Mouse (Mus musculus): ENCODE measurements around the gene Fgd3. TPM values are rescaled to one million over a fixed set of nuclear protein-coding genes. Genes with fewer than 3 reads are reported as not detected.

The Fgd3 gene
- polyA plus RNA-seq, 1 experiment from 2014 or later = 1.0 TPM

DNA sequence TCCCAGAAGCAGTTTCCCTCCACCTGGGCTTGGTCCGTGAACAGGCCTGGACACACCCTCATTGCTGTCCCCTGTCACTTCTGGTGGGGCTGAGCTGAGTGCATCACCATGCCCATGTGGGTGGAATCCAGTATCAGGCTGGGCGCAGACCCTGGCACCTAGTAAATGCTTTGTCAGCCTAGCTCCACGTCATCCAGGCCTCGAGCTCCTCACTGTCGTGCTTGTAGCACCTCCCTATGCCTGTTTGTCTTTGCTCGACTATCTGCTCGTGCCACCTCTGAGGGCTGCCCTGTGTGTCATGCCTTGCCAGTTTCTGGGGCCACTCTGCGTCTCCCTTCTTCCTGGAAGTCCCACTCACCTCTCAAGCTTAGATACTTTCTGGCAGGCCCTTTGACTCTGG, 24.5 kb upstream of the Fgd3 start:
- Histone ChIP-seq H3K9me3 (replicated peaks; ENCODE audit: low read length) (no peaks in the 10 kb centered on the region), H3K4me2 (ENCODE audit: low read length) (no peak overlapping the region), H3K36me3 (ENCODE audit: insufficient read depth, low read length) (no peaks in the 10 kb centered on the region), H3K4me1 (replicated peaks; ENCODE audit: insufficient read depth, low read length) (peaks cover 15% of the 10 kb centered on the region; the same call in 1 of the 2 replicates), H3K9ac (ENCODE audit: low read depth, low read length) (no peak overlapping the region), H3K4me3 (replicated peaks; ENCODE audit: low read depth, low read length) (no peak overlapping the region), H3K27ac (no peak overlapping the region), H3K27me3 (ENCODE audit: insufficient read depth, low read length) (no peaks in the 10 kb centered on the region)
- no peak for TF ChIP-seq CTCF (IDR thresholded peaks at IDR 0.05; ENCODE audit: low read depth)
- DNase-seq (ENCODE audit: low spot score) = no peak
- no peak for ATAC-seq (replicated peaks; ENCODE audit: low FRiP score, low read depth)
- 74% methylated on average over 8 of the region's 8 CpGs for WGBS

DNA sequence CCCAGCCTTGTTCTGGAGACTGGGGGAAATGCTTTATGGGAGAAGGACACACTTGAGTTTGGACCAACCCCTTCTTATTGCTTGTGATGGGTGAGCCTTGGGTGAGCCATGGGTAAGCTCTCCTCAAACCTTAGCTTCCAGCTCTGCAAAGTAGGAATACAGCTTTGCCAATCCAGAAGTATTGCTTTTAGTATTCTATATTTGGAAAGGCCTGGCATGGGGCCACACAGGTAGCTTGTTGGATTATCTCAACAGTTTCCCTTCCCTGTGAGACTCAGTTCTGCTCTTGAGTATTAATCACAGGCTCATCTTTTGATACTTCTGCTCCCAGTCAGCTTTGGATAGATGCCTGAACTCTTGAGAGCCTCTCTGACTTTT, 22.6 kb upstream of the Fgd3 start:
- Histone ChIP-seq H3K27ac (no peak overlapping the region), H3K4me3 (replicated peaks; ENCODE audit: low read depth, low read length) (peak overlapping the region; percentile 83), H3K27me3 (ENCODE audit: insufficient read depth, low read length) (no peaks in the 10 kb centered on the region), H3K4me2 (ENCODE audit: low read length) (peak overlapping the region; percentile 86), H3K36me3 (ENCODE audit: insufficient read depth, low read length) (no peaks in the 10 kb centered on the region), H3K4me1 (replicated peaks; ENCODE audit: insufficient read depth, low read length) (peaks cover 17% of the 10 kb centered on the region; the same call in 1 of the 2 replicates), H3K9me3 (replicated peaks; ENCODE audit: low read length) (no peaks in the 10 kb centered on the region), H3K9ac (ENCODE audit: low read depth, low read length) (peak overlapping the region; percentile 90)
- ATAC-seq (replicated peaks; ENCODE audit: low FRiP score, low read depth) (no peak), DNase-seq (ENCODE audit: low spot score) (no peak)
- no peak for TF ChIP-seq CTCF (IDR thresholded peaks at IDR 0.05; ENCODE audit: low read depth)

DNA sequence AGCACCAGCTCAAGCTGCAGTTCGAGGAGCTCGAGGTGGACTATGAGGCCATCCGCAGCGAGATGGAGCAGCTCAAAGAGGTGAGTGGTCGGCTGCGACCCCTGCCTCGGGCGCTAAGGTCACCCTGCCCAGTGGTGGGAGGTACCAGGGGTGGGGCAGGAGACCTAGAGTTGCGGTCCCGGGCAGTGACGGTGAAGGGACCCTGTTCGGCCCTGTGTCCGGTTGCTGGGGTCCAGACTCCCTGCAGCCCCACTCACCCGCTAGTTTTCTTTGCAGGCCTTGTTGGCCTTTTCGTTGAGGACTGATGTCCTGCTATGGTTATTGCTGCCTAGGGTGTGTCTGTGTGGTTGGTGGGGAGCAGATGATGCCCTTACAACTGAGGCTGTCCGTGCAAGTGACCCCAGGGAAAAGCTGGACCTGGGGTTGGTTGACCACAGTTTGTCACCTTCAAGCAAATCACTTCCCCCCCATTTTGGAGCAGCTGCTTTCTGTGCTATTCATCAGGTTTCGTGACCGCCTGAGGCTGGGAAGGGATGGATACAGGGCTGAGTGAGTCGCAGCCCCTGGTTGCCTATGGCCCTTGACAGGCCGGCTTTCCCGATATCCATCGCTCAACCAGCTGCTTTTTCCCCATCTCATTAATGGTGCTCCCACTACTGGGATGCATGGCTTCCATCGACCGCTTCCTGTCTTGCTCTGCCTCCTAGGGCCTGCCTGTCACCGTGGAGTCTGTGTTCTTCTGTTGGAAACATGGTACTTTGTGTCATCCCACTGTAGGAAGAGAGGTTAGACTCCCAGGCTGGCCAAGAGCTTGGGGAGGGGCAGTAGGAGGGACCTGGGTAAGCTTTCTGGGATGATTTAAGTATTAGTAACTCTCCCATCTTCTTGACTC, 22.0 kb upstream of the Fgd3 start:
- Histone ChIP-seq H3K27me3 (ENCODE audit: insufficient read depth, low read length) (no peaks in the 10 kb centered on the region), H3K9ac (ENCODE audit: low read depth, low read length) (peak overlapping the region; percentile 90), H3K36me3 (ENCODE audit: insufficient read depth, low read length) (no peaks in the 10 kb centered on the region), H3K9me3 (replicated peaks; ENCODE audit: low read length) (no peaks in the 10 kb centered on the region), H3K27ac (peak overlapping the region; percentile 48; the same call in 1 of the 2 replicates), H3K4me3 (replicated peaks; ENCODE audit: low read depth, low read length) (peak overlapping the region; percentile 83), H3K4me2 (ENCODE audit: low read length) (peak overlapping the region; percentile 86), H3K4me1 (replicated peaks; ENCODE audit: insufficient read depth, low read length) (peaks cover 17% of the 10 kb centered on the region; the same call in 1 of the 2 replicates)
- WGBS = 5% methylated on average over 25 of the region's 25 CpGs
- no peak for DNase-seq (ENCODE audit: low spot score)
- no peak for TF ChIP-seq CTCF (IDR thresholded peaks at IDR 0.05; ENCODE audit: low read depth)
- peak; percentile 15; the same call in 1 of the 2 replicates for ATAC-seq (replicated peaks; ENCODE audit: low FRiP score, low read depth)

DNA sequence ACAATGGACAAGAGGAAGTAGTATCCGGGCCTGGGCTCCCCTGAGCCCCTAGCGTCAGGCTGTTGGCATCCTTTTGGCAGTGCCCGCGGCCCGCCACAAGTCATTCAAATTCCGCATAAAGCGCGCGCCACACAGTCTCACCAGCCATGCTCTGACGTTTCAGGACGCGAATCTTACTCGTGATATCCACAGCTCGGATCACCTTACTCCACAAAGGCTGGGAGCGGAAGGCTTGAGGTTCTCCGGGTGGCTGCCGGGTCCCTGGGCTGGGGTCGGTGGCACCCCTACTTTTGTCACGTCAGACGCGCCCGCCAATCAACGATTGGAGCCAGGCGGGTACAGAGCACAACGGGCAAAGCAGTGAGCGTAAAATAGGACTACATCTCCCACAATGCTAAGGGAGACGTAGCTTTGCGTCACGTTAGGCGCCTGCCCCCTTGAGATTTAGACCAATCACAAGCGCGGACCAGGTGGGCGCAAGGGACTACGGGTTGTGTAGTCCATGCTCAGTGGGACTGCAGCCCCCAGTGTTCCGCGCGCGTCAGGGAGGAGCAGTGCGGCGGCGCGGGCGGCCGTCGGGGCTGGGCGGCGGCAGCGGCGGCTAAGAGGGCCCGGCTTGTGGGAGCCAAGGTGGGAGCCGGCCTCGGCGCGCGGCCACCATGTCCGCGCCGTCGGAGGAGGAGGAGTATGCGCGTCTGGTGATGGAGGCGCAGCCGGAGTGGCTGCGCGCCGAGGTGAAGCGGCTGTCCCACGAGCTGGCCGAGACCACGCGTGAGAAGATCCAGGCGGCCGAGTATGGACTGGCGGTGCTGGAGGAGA, 21.1 kb upstream of the Fgd3 start, which contains the start of gene Bicd2:
Bicd2 (plus strand) TSS at position 574 of the 819 bp plus-strand sequence.
- peak; percentile 99 for DNase-seq (ENCODE audit: low spot score)
- peak within 1 kb of the TSS; percentile 83 for H3K4me3 ChIP-seq (replicated peaks; ENCODE audit: low read depth, low read length)
- peak within 1 kb of the TSS; percentile 86 for H3K4me2 ChIP-seq (ENCODE audit: low read length)
- H3K27me3 ChIP-seq (ENCODE audit: insufficient read depth, low read length) = no peaks in the 10 kb centered on the region
- H3K9ac ChIP-seq (ENCODE audit: low read depth, low read length) = peak within 1 kb of the TSS; percentile 90
- under 1% methylated on average over 74 of the region's 74 CpGs for WGBS
- peak; percentile 99 for ATAC-seq (replicated peaks; ENCODE audit: low FRiP score, low read depth)
- peak; percentile 10; the same call in 1 of the 2 replicates for TF ChIP-seq CTCF (IDR thresholded peaks at IDR 0.05; ENCODE audit: low read depth)
- no peaks in the 10 kb centered on the region for H3K36me3 ChIP-seq (ENCODE audit: insufficient read depth, low read length)
- H3K4me1 ChIP-seq (replicated peaks; ENCODE audit: insufficient read depth, low read length) = peaks cover 17% of the 10 kb centered on the region; the same call in 1 of the 2 replicates
- H3K27ac ChIP-seq = peak within 1 kb of the TSS; percentile 48; the same call in 1 of the 2 replicates
- H3K9me3 ChIP-seq (replicated peaks; ENCODE audit: low read length) = no peaks in the 10 kb centered on the region

DNA sequence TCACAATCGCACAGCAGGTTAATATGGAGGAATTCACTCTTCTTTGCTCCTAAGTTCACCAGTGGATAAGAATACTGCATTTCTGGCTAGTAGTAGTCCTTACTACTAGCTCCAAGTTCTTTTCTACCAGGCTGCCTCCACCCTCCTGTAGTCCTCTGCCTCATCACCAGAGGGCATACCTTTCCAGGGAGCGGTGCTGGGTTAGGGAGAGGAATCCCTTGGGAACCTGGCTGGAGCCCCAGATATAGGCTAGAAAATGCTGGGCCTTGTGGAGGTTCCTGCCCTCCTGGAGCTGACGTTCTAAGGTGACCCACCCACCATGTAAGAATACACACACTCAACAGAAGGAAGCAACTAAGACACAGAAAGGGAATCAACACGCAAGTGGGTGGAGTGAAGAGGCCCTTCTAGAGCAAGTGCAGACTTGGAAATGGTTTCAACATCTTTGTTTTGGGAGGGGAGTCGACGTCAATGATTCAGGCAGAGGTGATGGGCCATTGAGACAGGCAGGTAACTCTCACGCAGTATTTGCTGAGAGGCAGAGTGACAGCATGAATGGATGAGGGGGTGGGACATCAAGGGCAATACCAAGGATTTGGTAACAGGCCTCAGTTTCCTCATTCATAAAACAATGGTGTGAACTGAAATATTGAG, 18.9 kb upstream of the Fgd3 start:
- WGBS = 74% methylated on average over 7 of the region's 7 CpGs
- DNase-seq (ENCODE audit: low spot score) (peak; percentile 59), ATAC-seq (replicated peaks; ENCODE audit: low FRiP score, low read depth) (no peak)

More for the DNA sequence above, 18.9 kb upstream of the Fgd3 start:
- no peaks in the 10 kb centered on the region for H3K36me3 ChIP-seq (ENCODE audit: insufficient read depth, low read length)
- no peak overlapping the region for H3K9ac ChIP-seq (ENCODE audit: low read depth, low read length)
- H3K27me3 ChIP-seq (ENCODE audit: insufficient read depth, low read length) = no peaks in the 10 kb centered on the region
- H3K9me3 ChIP-seq (replicated peaks; ENCODE audit: low read length) = no peaks in the 10 kb centered on the region
- H3K4me2 ChIP-seq (ENCODE audit: low read length) = no peak overlapping the region
- no peak overlapping the region for H3K27ac ChIP-seq
- no peak overlapping the region for H3K4me3 ChIP-seq (replicated peaks; ENCODE audit: low read depth, low read length)
- peaks cover 17% of the 10 kb centered on the region; the same call in 1 of the 2 replicates for H3K4me1 ChIP-seq (replicated peaks; ENCODE audit: insufficient read depth, low read length)
- peak; percentile 77 for TF ChIP-seq CTCF (IDR thresholded peaks at IDR 0.05; ENCODE audit: low read depth)

All from kidney, postnatal 0 days (tissue).